In the genomic region with DNA sequence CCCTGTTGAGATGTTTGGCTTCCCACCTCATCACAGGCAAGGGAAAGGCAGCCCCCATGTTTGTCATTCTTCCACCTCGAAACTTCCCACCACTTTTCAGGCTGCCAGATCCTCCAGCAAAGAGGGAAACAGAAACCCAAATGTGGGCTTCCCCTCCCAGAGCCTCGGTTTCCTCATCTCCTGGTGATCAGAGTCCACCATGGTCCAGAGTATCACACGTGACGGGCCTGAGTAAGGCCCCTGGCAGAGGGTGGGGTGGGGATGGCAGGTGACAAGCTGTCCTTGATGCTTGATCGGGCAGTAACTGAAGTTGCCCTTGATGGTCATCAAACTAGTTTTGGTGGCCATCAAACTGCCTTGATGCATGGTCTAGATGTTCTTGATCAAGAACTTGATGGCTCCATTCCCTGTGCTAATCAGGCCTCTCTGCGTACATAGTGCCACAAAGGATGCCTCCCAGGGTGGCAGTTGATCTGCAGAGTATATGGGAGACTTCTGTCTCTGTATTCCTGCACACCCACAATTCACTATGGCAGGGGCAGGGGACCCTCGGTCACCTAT, we compare ENCODE assay signal across 27 mouse cellular contexts. TPM values are rescaled to one million over a fixed set of nuclear protein-coding genes. Genes with fewer than 3 reads are reported as not detected.
DNase-seq lines count a peak whose midpoint lies in the region; ATAC-seq and TF ChIP-seq lines count a peak whose summit lies in the region.
"Had no signal": no experiment of that assay in that cellular context is flagged by ENCODE, and none has a peak within 500 bp of the region (broad histone marks: within the 10 kb centered on the region; RNA-seq: fewer than 3 reads in every experiment).

No protein-coding gene starts in this region.

- ATAC-seq in liver, embryonic 16.5 days (ENCODE audit: low read depth): no peak
- no peak for ATAC-seq in midbrain, embryonic 16.5 days
- ATAC-seq: forebrain, embryonic 14.5 days had no signal

- no peaks in the 10 kb centered on the region for H3K9me3 ChIP-seq in liver, embryonic 16.5 days (replicated peaks; ENCODE audit: control insufficient read depth, low read length)
- H3K9me3 ChIP-seq in midbrain, embryonic 16.5 days (replicated peaks; ENCODE audit: control insufficient read depth, low read length, poor library complexity, severe bottlenecking): no peaks in the 10 kb centered on the region
- H3K9me3 ChIP-seq: heart, embryonic 10.5 days; hindbrain, embryonic 12.5 days; midbrain, embryonic 12.5 days; neural tube, embryonic 12.5 days had no signal

- TF ChIP-seq CTCF in lung, adult 2 months (IDR thresholded peaks at IDR 0.05; ENCODE audit: insufficient read depth, low read length): no peak
- no peak for TF ChIP-seq CTCF in bone marrow, adult 2 months (IDR thresholded peaks at IDR 0.05; ENCODE audit: control insufficient read depth, insufficient read depth, low read length)

- no peaks in the 10 kb centered on the region for H3K27me3 ChIP-seq in liver, embryonic 16.5 days (ENCODE audit: control insufficient read depth, insufficient read depth, low read depth, low read length)
- no peaks in the 10 kb centered on the region for H3K27me3 ChIP-seq in midbrain, embryonic 16.5 days (ENCODE audit: control insufficient read depth, insufficient read depth, low read depth, low read length)
- H3K27me3 ChIP-seq: midbrain, embryonic 12.5 days; neural tube, embryonic 12.5 days had no signal

- peak overlapping the region; percentile 91 for H3K27ac ChIP-seq in bone marrow, adult 2 months (ENCODE audit: control insufficient read depth, insufficient read depth, low read depth, low read length, poor library complexity)
- H3K27ac ChIP-seq in liver, embryonic 16.5 days (ENCODE audit: low read length): no peak overlapping the region
- no peak overlapping the region for H3K27ac ChIP-seq in midbrain, embryonic 16.5 days (ENCODE audit: low read length)
- H3K27ac ChIP-seq: heart, embryonic 10.5 days; hindbrain, embryonic 12.5 days; kidney, postnatal 0 days; midbrain, embryonic 12.5 days; neural tube, embryonic 12.5 days had no signal

- peak overlapping the region; percentile 17 for H3K4me3 ChIP-seq in lung, adult 2 months (replicated peaks; ENCODE audit: extremely low read depth, low read depth, low read length)
- H3K4me3 ChIP-seq in bone marrow, adult 2 months (replicated peaks; ENCODE audit: control insufficient read depth, low read depth, low read length): peak overlapping the region; percentile 91
- peak overlapping the region; percentile 32 for H3K4me3 ChIP-seq in liver, embryonic 16.5 days (ENCODE audit: low read depth, low read length)
- H3K4me3 ChIP-seq in midbrain, embryonic 16.5 days (ENCODE audit: low read depth, low read length): no peak overlapping the region
- H3K4me3 ChIP-seq: heart, embryonic 10.5 days; hindbrain, embryonic 12.5 days; midbrain, embryonic 12.5 days; neural tube, embryonic 12.5 days had no signal

- intact Hi-C loops in heart, postnatal 25 days (cut with DNase I): no loop called here

- H3K36me3 ChIP-seq in liver, embryonic 16.5 days (ENCODE audit: control insufficient read depth, insufficient read depth): no peaks in the 10 kb centered on the region
- no peaks in the 10 kb centered on the region for H3K36me3 ChIP-seq in midbrain, embryonic 16.5 days (ENCODE audit: control insufficient read depth, insufficient read depth, low read length)
- H3K36me3 ChIP-seq: heart, embryonic 10.5 days; hindbrain, embryonic 12.5 days; midbrain, embryonic 12.5 days; neural tube, embryonic 12.5 days had no signal

- no peak for TF ChIP-seq POLR2A in lung, adult 2 months (IDR thresholded peaks at IDR 0.05; ENCODE audit: borderline replicate concordance, extremely low read depth, low read depth, low read length)
- no peak for TF ChIP-seq POLR2A in bone marrow, adult 2 months (IDR thresholded peaks at IDR 0.05; ENCODE audit: borderline replicate concordance, control insufficient read depth, low read depth, low read length)

- 74% methylated on average over 7 of the region's 7 CpGs for WGBS in lung, adult 2 months
- 37% methylated on average over 7 of the region's 7 CpGs for WGBS in bone marrow, adult 2 months
- 53% methylated on average over 7 of the region's 7 CpGs for WGBS in liver, embryonic 16.5 days (ENCODE audit: insufficient replicate concordance)
- 92% methylated on average over 7 of the region's 7 CpGs for WGBS in midbrain, embryonic 16.5 days

- H3K4me2 ChIP-seq in liver, embryonic 16.5 days (ENCODE audit: low read depth, low read length): no peak overlapping the region
- H3K4me2 ChIP-seq in midbrain, embryonic 16.5 days (ENCODE audit: low read length): no peak overlapping the region
- H3K4me2 ChIP-seq: hindbrain, embryonic 12.5 days; midbrain, embryonic 12.5 days; neural tube, embryonic 12.5 days had no signal

- DNase-seq in lung, adult 2 months: no peak
- DNase-seq in lung, postnatal 4 days: no peak
- DNase-seq in A20 (ENCODE audit: low read depth, low spot score): peak; percentile 56
- no peak for DNase-seq in heart, postnatal 25 days (ENCODE audit: low spot score)
- DNase-seq: adrenal gland, postnatal 10 days; cerebellum, adult 9-10 months; gastrocnemius, postnatal 10 days; kidney, adult 11 months; retina, postnatal 1 day; right cerebral cortex, postnatal 4 days had no signal

- H3K4me1 ChIP-seq in lung, adult 2 months (ENCODE audit: control insufficient read depth, insufficient read depth, low read length): no peaks in the 10 kb centered on the region
- peaks cover 3% of the 10 kb centered on the region; the same call in 1 of the 2 replicates for H3K4me1 ChIP-seq in bone marrow, adult 2 months (ENCODE audit: control insufficient read depth, insufficient read depth, low read length)
- H3K4me1 ChIP-seq in liver, embryonic 16.5 days (ENCODE audit: control insufficient read depth, low read depth, low read length): no peaks in the 10 kb centered on the region
- no peaks in the 10 kb centered on the region for H3K4me1 ChIP-seq in midbrain, embryonic 16.5 days (ENCODE audit: control insufficient read depth, insufficient read depth, low read length)
- H3K4me1 ChIP-seq: hindbrain, embryonic 12.5 days; midbrain, embryonic 12.5 days; neural tube, embryonic 12.5 days had no signal

- H3K9ac ChIP-seq in liver, embryonic 16.5 days (ENCODE audit: low read depth, low read length): no peak overlapping the region
- H3K9ac ChIP-seq in midbrain, embryonic 16.5 days (ENCODE audit: low read depth, low read length): no peak overlapping the region
- H3K9ac ChIP-seq: hindbrain, embryonic 12.5 days; midbrain, embryonic 12.5 days; neural tube, embryonic 12.5 days had no signal

RNA-seq across cellular contexts. Expression of a gene that starts 0.8 kb away (rescaled TPM):
- polyA plus RNA-seq in lung, adult 2 months (2012; rRNA removed): 52.8 and 76.5 TPM in 2 replicates
- polyA plus RNA-seq in bone marrow, adult 2 months (2011; ENCODE audit: insufficient read depth, insufficient read length, low replicate concordance, missing spikeins): 270 and 801 TPM in 2 replicates
- 56.1 and 56.8 TPM in 2 replicates for polyA plus RNA-seq in liver, embryonic 16.5 days (2015; fragmentation: Nextera tagmentation; extraction: Ambion mirVana)
- 0.92 and 2.1 TPM in 2 replicates for polyA plus RNA-seq in midbrain, embryonic 16.5 days (2015; fragmentation: Nextera tagmentation; extraction: Ambion mirVana)
- 1 to 10 TPM; 3.6 to 4.5 TPM for total RNA-seq in heart, postnatal 25 days (2021)
- polyA plus RNA-seq: C2C12 had no signal

RNA-seq across cellular contexts. Expression of a gene that starts 8.3 kb away (rescaled TPM):
- polyA plus RNA-seq in lung, adult 2 months (2012; rRNA removed): 28.8 and 30.0 TPM in 2 replicates
- 3.3 and 13.7 TPM in 2 replicates for polyA plus RNA-seq in bone marrow, adult 2 months (2011; ENCODE audit: insufficient read depth, insufficient read length, low replicate concordance, missing spikeins)
- polyA plus RNA-seq in liver, embryonic 16.5 days (2015; fragmentation: Nextera tagmentation; extraction: Ambion mirVana): 1.3 TPM in 2 replicates
- polyA plus RNA-seq in midbrain, embryonic 16.5 days (2015; fragmentation: Nextera tagmentation; extraction: Ambion mirVana): 18.4 and 19.0 TPM in 2 replicates
- 1 to 10 TPM; 1.1 to 1.5 TPM for total RNA-seq in heart, postnatal 25 days (2021)

RNA-seq across cellular contexts. Expression of a gene that starts 33.5 kb away (rescaled TPM):
- 7.2 and 14.7 TPM in 2 replicates for polyA plus RNA-seq in lung, adult 2 months (2012; rRNA removed)
- 4.6 TPM in 1 of 2 replicates, not detected in the other for polyA plus RNA-seq in bone marrow, adult 2 months (2011; ENCODE audit: insufficient read depth, insufficient read length, low replicate concordance, missing spikeins)
- polyA plus RNA-seq in liver, embryonic 16.5 days (2015; fragmentation: Nextera tagmentation; extraction: Ambion mirVana): 0.61 and 0.68 TPM in 2 replicates
- polyA plus RNA-seq in midbrain, embryonic 16.5 days (2015; fragmentation: Nextera tagmentation; extraction: Ambion mirVana): 3.8 and 6.6 TPM in 2 replicates
- total RNA-seq in heart, postnatal 25 days (2021): not detected
- total RNA-seq: gastrocnemius, postnatal 10 days had no signal
- polyA plus RNA-seq: C2C12 had no signal

RNA-seq across cellular contexts. Expression of a gene that starts 34.5 kb away (rescaled TPM):
- 654 and 703 TPM in 2 replicates for polyA plus RNA-seq in lung, adult 2 months (2012; rRNA removed)
- polyA plus RNA-seq in bone marrow, adult 2 months (2011; ENCODE audit: insufficient read depth, insufficient read length, low replicate concordance, missing spikeins): 299 and 416 TPM in 2 replicates
- polyA plus RNA-seq in liver, embryonic 16.5 days (2015; fragmentation: Nextera tagmentation; extraction: Ambion mirVana): 142 and 161 TPM in 2 replicates
- 421 and 430 TPM in 2 replicates for polyA plus RNA-seq in midbrain, embryonic 16.5 days (2015; fragmentation: Nextera tagmentation; extraction: Ambion mirVana)
- 10 to 100 TPM; 38.8 to 41.8 TPM for total RNA-seq in heart, postnatal 25 days (2021)

RNA-seq across cellular contexts. Expression of a gene that starts 40.4 kb away (rescaled TPM):
- polyA plus RNA-seq in lung, adult 2 months (2012; rRNA removed): 0.27 and 0.58 TPM in 2 replicates
- polyA plus RNA-seq in bone marrow, adult 2 months (2011; ENCODE audit: insufficient read depth, insufficient read length, low replicate concordance, missing spikeins): 1.0 TPM in 1 of 2 replicates, not detected in the other
- not detected in 2 replicates for polyA plus RNA-seq in liver, embryonic 16.5 days (2015; fragmentation: Nextera tagmentation; extraction: Ambion mirVana)
- not detected in 2 replicates for polyA plus RNA-seq in midbrain, embryonic 16.5 days (2015; fragmentation: Nextera tagmentation; extraction: Ambion mirVana)
- total RNA-seq in heart, postnatal 25 days (2021): not detected
- total RNA-seq: gastrocnemius, postnatal 10 days; granulocyte monocyte progenitor cell, adult 5-6 weeks; left cerebral cortex, adult 18-20 months; left cerebral cortex, postnatal 36 days had no signal
- polyA plus RNA-seq: brain, embryonic 14.5 days; C2C12; embryonic facial prominence, embryonic 14.5 days; forebrain, embryonic 14.5 days; frontal cortex, adult 2 months; heart, embryonic 10.5 days; hindbrain, embryonic 12.5 days; kidney, postnatal 0 days; lung, embryonic 16.5 days; midbrain, embryonic 12.5 days; neural tube, embryonic 12.5 days had no signal

Comparison
In these comparisons a context has a peak if more than half of its experiments do, and no peak if none do; other contexts are left out.
1. RNA of a gene that starts 0.8 kb away (polyA plus RNA-seq): 270 to 801 TPM in bone marrow, adult 2 months, 52.8 to 76.5 TPM in lung, adult 2 months and 56.1 to 56.8 TPM in liver, embryonic 16.5 days; 0.92 to 2.1 TPM in midbrain, embryonic 16.5 days; every median in the first group is over 10 times any median in the second.